Mouse (Mus musculus) left cerebral cortex, postnatal 14 days (tissue): ENCODE measurements at regions not wholly inside any gene's neighbourhood (a gene's known extent, or its start where the extent isn't known, plus 50 kb on each side); places are given as distances from the start of the nearest gene placed in this dataset.

Source experiments
- DNase-seq, 2 experiments: peaks; one replicate each; pipeline ENCODE4 v3.0.0; 2021 to 2022; ENCODE audit warnings: low spot score in 2 of 2, mixed read lengths in 1 of 2
- intact Hi-C: fragments of 180-260 bp; cut with DNase I; formaldehyde crosslinking; loops from one replicate; pipeline ENCODE4 v1.15.1; 2025

DNA sequence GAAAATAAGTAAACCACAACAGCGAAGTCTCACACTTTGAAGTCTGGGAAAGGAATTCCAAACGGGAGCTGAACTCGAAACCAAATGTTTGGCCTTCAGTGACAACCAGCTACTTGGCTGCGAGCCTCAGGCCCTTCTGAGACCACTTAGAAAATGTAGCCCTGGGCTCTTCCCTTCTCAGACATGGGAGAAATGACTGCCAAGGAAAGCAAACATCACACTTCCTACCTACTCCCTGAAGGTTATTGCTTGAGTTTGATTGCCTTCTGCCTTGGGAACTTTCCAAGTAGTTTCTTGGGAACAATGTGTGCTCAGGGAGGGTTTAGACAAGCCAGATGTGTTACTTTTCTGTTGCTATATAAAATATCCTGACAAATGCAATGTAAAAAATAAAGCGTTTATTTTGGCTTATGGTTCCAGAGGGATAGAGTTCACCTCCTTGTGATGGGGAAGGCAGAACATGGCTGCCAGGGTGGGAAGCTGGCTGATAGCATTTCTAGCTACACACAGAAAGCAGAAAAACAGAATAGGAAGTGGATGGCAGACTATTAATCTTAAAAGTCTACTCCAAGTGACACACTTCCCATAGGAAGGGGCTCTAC is 194.8 kb upstream of the Rack1 start:
- intact Hi-C loops, result no loop called here

GRCm38 (mm10) chr11:48601096-48601495 is 199.0 kb upstream of the Rack1 start:
- intact Hi-C loops, result no loop called here
- DNase-seq, result no peak

More for the DNA sequence above, 194.8 kb upstream of the Rack1 start:
- peak; percentile 7 to 14 for DNase-seq

- intact Hi-C loops, result no loop called here
- peak in 1 of 2 experiments; percentile 9 for DNase-seq
Measured at GRCm38 (mm10) chr11:48599573-48600127, 200.5 kb upstream of the Rack1 start.

DNA sequence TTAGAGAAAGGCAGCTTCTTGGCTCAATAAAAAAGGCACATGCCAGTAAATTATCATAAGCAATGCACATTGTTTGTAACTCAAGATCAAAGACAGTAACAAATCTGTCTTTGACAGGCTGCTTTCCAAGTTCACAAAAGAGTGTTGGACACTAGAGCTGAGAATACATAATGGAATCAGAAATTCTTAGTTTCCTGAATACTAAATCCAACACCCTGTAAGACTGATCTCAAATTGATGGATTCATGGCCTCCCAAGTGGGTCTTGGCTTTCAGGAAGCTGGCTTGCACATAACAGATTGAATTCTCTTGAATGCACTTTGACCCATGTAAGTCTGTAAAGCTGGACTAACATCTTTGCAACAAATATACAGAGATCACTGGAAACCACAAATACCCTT is 201.1 kb upstream of the Rack1 start:
- DNase-seq, result no peak
- intact Hi-C loops, result no loop called here

DNA sequence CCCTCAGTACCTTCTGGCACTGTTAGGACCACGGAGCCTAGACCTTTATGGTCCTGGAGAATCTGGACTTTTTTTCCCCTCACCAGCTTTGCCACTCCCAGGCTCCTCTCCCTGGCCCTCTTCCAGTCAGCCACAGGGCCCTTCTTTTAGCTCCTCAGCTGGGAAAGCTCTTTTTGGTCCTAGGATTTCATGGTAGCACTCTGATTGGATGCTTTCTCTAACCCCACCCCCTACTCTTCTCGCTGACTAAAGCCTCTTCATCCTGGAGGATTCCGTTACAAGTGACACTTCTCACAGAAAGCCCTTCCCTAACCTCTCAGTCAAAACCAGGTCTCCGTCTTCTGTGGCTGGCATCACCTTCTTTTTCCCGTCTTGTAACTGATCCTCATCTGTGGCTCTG is 205.7 kb upstream of the Rack1 start:
- no peak for DNase-seq
- intact Hi-C loops, result no loop called here

GRCm38 (mm10) chr11:48588833-48589649 is 211.1 kb upstream of the Rack1 start:
- peak; percentile 49 to 78 for DNase-seq
- intact Hi-C loops, result loop anchor here (5.0 kb wide), 1 partner anchor 1672 kb away; no protein-coding TSS in a partner anchor

- intact Hi-C loops, result no loop called here
Measured at GRCm38 (mm10) chr11:48568769-48569168, 231.4 kb upstream of the Rack1 start.

DNA sequence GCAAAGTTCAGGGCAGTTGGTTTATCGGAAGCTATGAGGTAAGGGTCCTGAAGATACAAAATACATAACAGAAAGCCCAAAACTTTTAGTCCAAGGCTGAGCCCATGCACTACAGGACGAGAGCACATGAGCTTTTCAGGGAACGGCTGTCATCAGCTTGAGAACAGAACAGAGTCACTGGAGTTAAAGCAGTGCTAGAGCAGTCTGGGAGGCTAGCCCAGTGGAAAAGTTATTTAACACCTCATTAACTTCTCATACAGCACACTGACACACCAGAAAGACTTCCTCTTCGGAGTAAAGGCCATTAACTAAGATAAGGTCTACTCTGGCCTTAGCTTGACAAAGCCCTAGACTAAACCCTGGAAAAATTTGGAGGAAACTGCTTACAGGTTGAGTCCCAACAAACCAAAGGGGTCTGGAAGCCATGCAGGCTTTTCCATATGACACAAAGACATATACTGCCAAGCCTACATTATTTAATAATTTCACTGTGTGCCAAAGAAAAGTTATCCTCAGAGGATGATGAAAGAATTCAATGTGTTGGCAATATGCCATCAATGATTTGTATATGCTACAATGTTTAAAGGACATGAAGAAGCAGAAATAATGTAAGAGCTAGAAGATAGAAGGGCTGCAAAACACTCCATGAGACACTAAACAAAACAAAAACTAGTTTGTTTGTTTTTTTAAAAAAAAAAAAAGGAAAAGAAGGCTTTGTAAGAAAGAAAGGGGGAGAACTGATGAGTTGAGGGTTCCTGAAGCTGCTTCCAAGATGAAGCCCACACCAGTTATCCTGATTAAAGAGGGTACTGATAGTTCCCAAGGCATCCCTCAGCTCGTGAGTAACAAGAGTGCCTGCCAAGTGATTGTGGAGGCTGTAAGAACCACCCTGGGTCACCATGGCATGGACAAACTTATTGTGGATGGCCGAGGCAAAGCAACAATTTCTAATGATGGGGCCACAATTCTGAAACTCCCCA is 232.3 kb upstream of the Rack1 start:
- intact Hi-C loops, result no loop called here
- DNase-seq, result no peak

More at GRCm38 (mm10) chr11:48568769-48569168, 231.4 kb upstream of the Rack1 start:
- DNase-seq, result no peak

DNA sequence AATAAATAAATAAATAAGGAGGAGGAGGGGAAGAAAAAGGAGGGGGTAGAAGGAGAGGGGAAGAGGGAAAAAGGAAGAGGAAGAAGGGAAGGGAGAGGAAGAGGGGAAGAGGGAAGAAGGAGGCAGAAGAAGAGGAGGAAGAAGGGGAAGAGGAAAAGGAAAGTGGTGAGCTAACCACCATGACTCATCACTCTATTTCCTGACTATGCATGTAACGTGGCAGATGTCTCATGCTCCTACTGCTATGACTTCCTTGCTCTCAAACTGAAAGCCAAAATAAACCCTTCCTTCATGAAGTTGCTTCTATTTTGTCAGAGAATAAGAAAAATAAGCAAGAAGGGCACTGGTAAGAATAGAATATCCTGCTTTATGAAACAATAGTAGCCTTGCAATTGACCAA is 242.1 kb upstream of the Rack1 start:
- no peak for DNase-seq
- intact Hi-C loops, result no loop called here

DNA sequence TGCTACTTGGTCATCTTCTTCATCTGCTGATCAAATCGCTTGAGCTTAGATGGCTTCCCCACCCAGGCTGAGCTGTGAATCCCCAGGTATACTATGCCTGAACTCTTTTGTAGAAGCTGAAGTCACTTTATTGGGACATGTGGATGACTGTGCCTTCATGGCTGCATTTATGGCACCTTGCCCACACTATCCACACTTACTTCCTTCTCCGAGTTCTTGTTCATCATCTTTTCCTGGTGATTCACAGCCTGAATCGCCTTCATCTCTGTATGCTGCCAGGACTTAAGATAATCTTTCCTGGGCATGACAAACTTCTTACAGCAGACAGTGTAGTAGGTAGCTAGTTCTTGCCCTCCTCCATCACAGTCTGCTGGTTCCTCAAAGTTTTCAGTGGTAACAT is 248.1 kb upstream of the Rack1 start:
- DNase-seq, result peak; percentile 10 to 14
- intact Hi-C loops, result no loop called here

DNA sequence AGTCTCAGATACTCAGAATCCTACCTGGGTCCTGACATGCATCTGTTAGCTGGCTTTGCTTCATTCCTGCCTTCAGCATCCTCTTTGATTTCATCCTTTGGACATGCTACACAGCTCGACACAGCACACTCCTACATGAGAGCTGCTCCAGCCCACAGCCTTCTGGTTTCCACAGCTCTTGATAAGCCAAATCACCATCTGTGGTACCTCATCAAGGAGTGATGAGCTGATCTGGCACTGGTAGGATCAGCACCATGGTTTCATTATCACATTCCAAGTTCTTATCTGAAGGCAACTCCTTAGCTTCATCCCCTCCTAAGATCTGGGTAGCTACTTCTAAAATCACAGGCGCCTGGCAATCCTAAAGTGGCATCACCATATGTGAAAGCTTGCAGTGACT is 248.9 kb upstream of the Rack1 start:
- intact Hi-C loops, result no loop called here
- peak; percentile 6 to 30 for DNase-seq

- peak; percentile 5 to 14 for DNase-seq
Measured at GRCm38 (mm10) chr11:48526316-48526715, 273.8 kb upstream of the Rack1 start.

GRCm38 (mm10) chr11:48525517-48525916 is 274.6 kb upstream of the Rack1 start:
- no peak for DNase-seq
- intact Hi-C loops, result no loop called here

More at GRCm38 (mm10) chr11:48526316-48526715, 273.8 kb upstream of the Rack1 start:
- intact Hi-C loops, result no loop called here

DNA sequence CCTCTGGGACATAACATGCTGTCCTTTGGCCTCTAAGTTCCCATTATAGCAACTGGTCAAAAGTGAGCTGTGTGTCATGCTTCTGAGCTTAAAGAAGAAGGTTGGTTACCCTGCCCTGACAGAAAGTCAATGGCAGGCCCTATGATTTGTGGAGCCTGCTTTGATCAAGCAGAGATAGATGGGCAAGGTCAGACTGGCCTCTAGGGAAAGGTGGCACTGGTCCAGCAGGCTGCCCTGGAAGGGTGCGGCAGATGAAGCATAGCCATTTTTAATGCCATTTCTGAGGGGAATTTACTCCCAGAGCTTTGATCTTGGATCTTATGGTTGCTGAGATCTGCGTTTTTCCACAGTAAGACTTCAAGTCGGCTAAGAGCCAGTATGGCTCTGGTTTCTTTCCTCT is 293.2 kb upstream of the Rack1 start:
- intact Hi-C loops, result no loop called here
- DNase-seq, result no peak

DNA sequence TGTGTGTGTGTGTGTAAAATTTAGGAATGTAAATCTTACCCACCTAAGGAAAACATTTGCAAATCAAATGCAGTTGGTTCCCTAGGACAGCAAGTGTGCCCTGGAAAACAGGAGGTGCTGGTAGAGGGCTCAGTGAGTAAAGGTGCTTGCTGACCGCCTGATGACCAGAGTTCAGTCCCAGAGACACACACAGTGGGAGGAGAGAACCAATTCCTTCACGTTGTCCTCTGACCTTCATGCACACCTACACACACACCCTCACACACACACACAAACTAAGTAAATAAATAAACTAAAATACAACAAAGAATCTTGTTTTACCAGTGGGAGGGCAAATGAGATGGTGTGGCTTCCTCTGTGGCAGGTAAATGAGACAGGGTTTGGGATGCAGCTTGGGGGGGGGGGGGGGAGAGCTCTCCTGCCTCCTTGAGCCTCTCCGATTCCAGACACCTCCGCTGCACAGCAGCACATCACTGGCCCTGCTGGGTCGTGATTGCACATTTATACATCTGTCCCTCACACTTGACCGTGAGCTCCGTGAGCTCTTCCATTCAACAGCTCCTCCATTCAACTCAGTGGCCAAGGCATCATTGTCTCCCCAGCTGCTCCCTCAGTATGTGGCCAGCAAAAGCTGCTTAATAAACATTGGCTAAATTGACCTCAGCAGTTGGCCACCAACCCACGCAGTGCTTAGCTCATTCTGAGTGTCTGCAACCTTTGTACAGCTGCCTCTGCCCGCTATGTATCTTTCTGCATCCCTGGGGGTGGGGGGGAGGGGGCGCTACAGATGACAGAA is 297.9 kb upstream of the Rack1 start:
- DNase-seq, result no peak
- intact Hi-C loops, result no loop called here

DNA sequence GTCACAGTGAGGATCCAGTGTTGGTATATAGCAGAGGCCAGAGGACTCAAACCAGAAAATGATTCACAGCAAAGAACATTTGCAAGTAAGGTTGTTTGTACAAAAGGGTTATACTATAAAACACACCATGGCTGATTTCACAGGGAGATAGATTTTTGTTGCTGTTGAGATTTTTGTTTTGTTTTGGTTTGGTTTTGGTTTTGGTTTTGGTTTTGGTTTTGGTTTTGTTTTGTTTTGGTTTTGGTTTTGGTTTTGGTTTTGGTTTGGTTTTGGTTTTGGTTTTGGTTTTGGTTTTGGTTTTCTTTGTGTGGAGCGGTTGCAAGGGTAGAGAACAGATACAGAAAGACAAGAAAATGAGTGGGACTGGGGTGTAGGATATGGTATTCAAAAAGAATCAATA is 301.1 kb upstream of the Rack1 start:
- no peak for DNase-seq
- intact Hi-C loops, result no loop called here

DNA sequence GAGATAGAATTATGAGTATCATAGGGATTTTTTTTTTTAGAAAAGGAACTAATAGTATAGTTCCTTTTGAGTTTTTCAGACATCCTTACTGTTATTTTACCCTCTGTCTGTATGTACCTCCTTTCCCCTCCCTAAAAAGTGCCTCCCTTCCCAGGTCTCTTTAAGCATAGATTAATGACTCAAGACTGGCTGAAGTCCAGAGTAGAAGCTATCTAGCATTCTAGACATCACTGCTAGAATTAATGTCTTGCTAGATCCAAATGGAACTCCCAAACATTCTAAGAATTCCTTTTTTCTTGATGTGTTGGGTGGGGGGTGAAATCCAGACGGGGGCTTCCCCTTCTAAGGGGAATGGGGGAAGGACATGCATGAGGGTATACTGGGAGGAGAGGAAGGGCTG is 311.8 kb upstream of the Rack1 start:
- intact Hi-C loops, result no loop called here

GRCm38 (mm10) chr11:48464036-48464435 is 336.1 kb upstream of the Rack1 start:
- intact Hi-C loops, result no loop called here
- DNase-seq, result no peak

More for the DNA sequence above, 311.8 kb upstream of the Rack1 start:
- no peak for DNase-seq

DNA sequence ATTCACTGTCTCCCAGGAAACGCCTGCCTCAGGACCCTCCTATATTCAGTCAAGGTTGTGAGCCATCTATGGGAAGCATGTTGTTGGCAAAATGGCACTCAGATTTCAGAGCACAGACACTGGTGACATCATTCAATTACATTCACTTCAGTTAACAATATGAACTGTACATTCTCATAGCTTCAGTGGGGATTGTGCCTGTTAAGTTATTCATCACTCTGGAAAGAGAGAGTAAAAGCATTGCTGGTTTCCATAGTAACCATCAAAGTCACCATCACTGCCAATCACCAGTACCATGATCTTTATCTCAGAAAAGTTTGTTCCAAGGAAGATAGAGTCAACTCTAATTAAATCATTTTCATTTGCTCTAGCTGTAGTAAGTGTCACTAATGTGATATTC is 350.2 kb upstream of the Rack1 start:
- DNase-seq, result no peak
- intact Hi-C loops, result no loop called here
